Mouse (Mus musculus) lung, postnatal 0 days (tissue): Measurements from ENCODE around the gene Stub1. TPM values are rescaled to one million over a fixed set of nuclear protein-coding genes. Genes with fewer than 3 reads are reported as not detected.

Experiments
- ATAC-seq: fragments of 200-750 bp; cut with Nextera tagmentation; 2 replicates; pipeline ENCODE4 v1.8.0; 2017; ENCODE audit warnings: moderate library complexity
- DNase-seq: peaks from one replicate; pipeline ENCODE4 v3.0.0-alpha.2; 2016; ENCODE audit warnings: low spot score
- H3K27ac ChIP-seq: fragments of 300-500 bp; sonication (generic); 2 replicates; pipeline ENCODE4 v1.5.1; 2014; ENCODE audit warnings: antibody characterized with exemption, mild to moderate bottlenecking, low read length, mixed read lengths
- H3K27me3 ChIP-seq: fragments of 300-500 bp; sonication (generic); replicated peaks from 2 replicates; pipeline ENCODE4 v1.6.1; 2014; ENCODE audit warnings: low read length, mixed read lengths; ENCODE audit not compliant: insufficient read depth
- H3K36me3 ChIP-seq: fragments of 300-500 bp; sonication (generic); 2 replicates; pipeline ENCODE4 v1.6.1; 2014; ENCODE audit warnings: low read length, mixed read lengths; ENCODE audit not compliant: insufficient read depth
- H3K4me1 ChIP-seq: fragments of 300-500 bp; sonication (generic); 2 replicates; pipeline ENCODE4 v1.6.1; 2014; ENCODE audit warnings: antibody characterized with exemption, low read depth, low read length, mixed read lengths; ENCODE audit not compliant: insufficient read depth
- H3K4me2 ChIP-seq: fragments of 300-500 bp; sonication (generic); replicated peaks from 2 replicates; pipeline ENCODE4 v1.6.1; 2014; ENCODE audit warnings: low read depth, mild to moderate bottlenecking, low read length, moderate library complexity, mixed read lengths
- H3K4me3 ChIP-seq: fragments of 300-500 bp; sonication (generic); 2 replicates; pipeline ENCODE4 v1.5.1; 2014; ENCODE audit warnings: low read depth, low read length
- H3K9ac ChIP-seq: fragments of 300-500 bp; sonication (generic); replicated peaks from 2 replicates; pipeline ENCODE4 v1.6.1; 2014; ENCODE audit warnings: low read depth, mild to moderate bottlenecking
- H3K9me3 ChIP-seq: fragments of 300-500 bp; sonication (generic); 2 replicates; pipeline ENCODE4 v1.6.1; 2016; ENCODE audit warnings: low read length, mixed read lengths
- CTCF ChIP-seq: IDR thresholded peaks from 2 replicates; pipeline ENCODE4 v1.5.1; 2016; ENCODE audit warnings: antibody characterized with exemption, mild to moderate bottlenecking
- EP300 ChIP-seq: IDR thresholded peaks from 2 replicates; pipeline ENCODE4 v1.6.1; 2016; ENCODE audit warnings: antibody characterized with exemption, mild to moderate bottlenecking, control low read depth
- WGBS: fragments of 180-500 bp; shearing (Covaris S2); extraction: QIAGEN DNeasy Blood & Tissue Kit; methylation state at CpG from one replicate; pipeline ENCODE4 v1.1.7; 2014; 5-methylcytosine and 5-hydroxymethylcytosine counted together
- polyA plus RNA-seq: library from polyadenylated mRNA; unstranded; fragments of >200 nt; fragmentation: Nextera tagmentation; extraction: Ambion mirVana; gene quantifications from 2 replicates; pipeline ENCODE4 v1.2.1, GENCODE M21; 2015

The Stub1 gene
- polyA plus RNA-seq, 1 experiment from 2014 or later = 198 TPM

- ATAC-seq (no peak), DNase-seq (no peak)
- no peak overlapping the region for H3K9ac ChIP-seq
- no peak overlapping the region for H3K4me2 ChIP-seq
- WGBS = 84% methylated on average over 11 of the region's 11 CpGs
- TF ChIP-seq EP300 = no peak
- no peak for TF ChIP-seq CTCF
- peaks cover 4% of the 10 kb centered on the region; the same call in 1 of the 2 replicates for H3K4me1 ChIP-seq
- H3K27me3 ChIP-seq = no peaks in the 10 kb centered on the region
- H3K36me3 ChIP-seq = no peaks in the 10 kb centered on the region
- H3K4me3 ChIP-seq = no peak overlapping the region
- H3K9me3 ChIP-seq = no peaks in the 10 kb centered on the region
- no peak overlapping the region for H3K27ac ChIP-seq
Observed at GRCm38 (mm10) chr17:25865288-25865687, 32.1 kb upstream of the Stub1 start.

- no peaks in the 10 kb centered on the region for H3K36me3 ChIP-seq
- TF ChIP-seq EP300 (no peak), CTCF (no peak)
- H3K27me3 ChIP-seq = no peaks in the 10 kb centered on the region
- 91% methylated on average over 14 of the region's 14 CpGs for WGBS
- no peak overlapping the region for H3K4me3 ChIP-seq
- H3K9me3 ChIP-seq = no peaks in the 10 kb centered on the region
- no peak overlapping the region for H3K4me2 ChIP-seq
- ATAC-seq (no peak), DNase-seq (no peak)
- peaks cover 4% of the 10 kb centered on the region; the same call in 1 of the 2 replicates for H3K4me1 ChIP-seq
- H3K27ac ChIP-seq = no peak overlapping the region
- H3K9ac ChIP-seq = no peak overlapping the region
Observed at GRCm38 (mm10) chr17:25864311-25864710, 31.1 kb upstream of the Stub1 start.

- ATAC-seq = no peak
- no peak overlapping the region for H3K9ac ChIP-seq
Observed at GRCm38 (mm10) chr17:25863681-25864080, 30.5 kb upstream of the Stub1 start.

GRCm38 (mm10) chr17:25861704-25862612 lies 28.8 kb upstream of the Stub1 start:
- H3K27me3 ChIP-seq = no peaks in the 10 kb centered on the region
- no peaks in the 10 kb centered on the region for H3K9me3 ChIP-seq
- DNase-seq = no peak
- no peak; the same call in 1 of the 2 replicates for ATAC-seq
- peak overlapping the region; percentile 58 for H3K4me3 ChIP-seq
- no peak for TF ChIP-seq CTCF
- no peak for TF ChIP-seq EP300
- peaks cover 4% of the 10 kb centered on the region; the same call in 1 of the 2 replicates for H3K4me1 ChIP-seq
- H3K27ac ChIP-seq = peak overlapping the region; percentile 71
- peak overlapping the region; percentile 55 for H3K9ac ChIP-seq
- 11% methylated on average over 6 of the region's 6 CpGs for WGBS
- peak overlapping the region; percentile 92 for H3K4me2 ChIP-seq
- H3K36me3 ChIP-seq = no peaks in the 10 kb centered on the region

More at GRCm38 (mm10) chr17:25863681-25864080, 30.5 kb upstream of the Stub1 start:
- Histone ChIP-seq H3K4me2 (no peak overlapping the region), H3K4me1 (peaks cover 4% of the 10 kb centered on the region; the same call in 1 of the 2 replicates), H3K36me3 (no peaks in the 10 kb centered on the region), H3K4me3 (no peak overlapping the region), H3K9me3 (no peaks in the 10 kb centered on the region), H3K27me3 (no peaks in the 10 kb centered on the region), H3K27ac (no peak overlapping the region)
- no peak for DNase-seq
- 84% methylated on average over 6 of the region's 6 CpGs for WGBS
- TF ChIP-seq CTCF (no peak), EP300 (no peak)

GRCm38 (mm10) chr17:25860832-25861703 lies 27.9 kb upstream of the Stub1 start, which contains the start of gene Wdr90:
Gene Wdr90 (minus strand): TSS chr17:25861501.
- no peaks in the 10 kb centered on the region for H3K36me3 ChIP-seq
- H3K27me3 ChIP-seq = no peaks in the 10 kb centered on the region
- H3K4me1 ChIP-seq = peaks cover 4% of the 10 kb centered on the region; the same call in 1 of the 2 replicates
- TF ChIP-seq CTCF = peak; percentile 58
- TF ChIP-seq EP300 = no peak
- peak within 1 kb of the TSS; percentile 55 for H3K9ac ChIP-seq
- peak within 1 kb of the TSS; percentile 92 for H3K4me2 ChIP-seq
- peak within 1 kb of the TSS; percentile 58 for H3K4me3 ChIP-seq
- DNase-seq (peak; percentile 96), ATAC-seq (peak; percentile 98)
- H3K9me3 ChIP-seq = no peaks in the 10 kb centered on the region
- H3K27ac ChIP-seq = peak within 1 kb of the TSS; percentile 71
- WGBS = 6% methylated on average over 61 of the region's 65 CpGs

- DNase-seq = no peak
- TF ChIP-seq CTCF (no peak), EP300 (no peak)
- no peaks in the 10 kb centered on the region for H3K27me3 ChIP-seq
- ATAC-seq = no peak
- WGBS = 90% methylated on average over 6 of the region's 6 CpGs
- peaks cover 4% of the 10 kb centered on the region; the same call in 1 of the 2 replicates for H3K4me1 ChIP-seq
- H3K27ac ChIP-seq = no peak overlapping the region
- H3K9me3 ChIP-seq = no peaks in the 10 kb centered on the region
- H3K4me2 ChIP-seq = no peak overlapping the region
- H3K9ac ChIP-seq = no peak overlapping the region
- H3K36me3 ChIP-seq = no peaks in the 10 kb centered on the region
- H3K4me3 ChIP-seq = no peak overlapping the region
Observed at GRCm38 (mm10) chr17:25860229-25860628, 27.0 kb upstream of the Stub1 start.
